Mouse (Mus musculus) MEL (cell line): ENCODE data around the gene Arhgap44. TPM values are rescaled to one million over a fixed set of nuclear protein-coding genes. Genes with fewer than 3 reads are reported as not detected.

Source experiments
- DNase-seq: peaks from one replicate; pipeline ENCODE4 v3.0.0; 2011; ENCODE audit warnings: low read depth, low spot score
- H3K27ac ChIP-seq: 2 replicates; pipeline ENCODE4 v1.5.1; 2012; ENCODE audit warnings: low read depth, mild to moderate bottlenecking, control low read depth, low read length, moderate library complexity; ENCODE audit not compliant: control insufficient read depth
- H3K27me3 ChIP-seq, 2 experiments: fragments of 150-350 bp in 1 of 2; sonication (generic) in 1 of 2; 2 replicates each; pipeline ENCODE4 v1.6.1; 2012; ENCODE audit warnings: low read length in 2 of 2, mild to moderate bottlenecking in 2 of 2, improper control_type of control experiment in 1 of 2, moderate library complexity in 1 of 2; ENCODE audit not compliant: insufficient read depth in 2 of 2, control insufficient read depth in 1 of 2
- H3K36me3 ChIP-seq, 2 experiments: 2 replicates each; pipeline ENCODE4 v1.6.1; 2012 to 2014; ENCODE audit warnings: low read length in 2 of 2, improper control_type of control experiment in 1 of 2, inconsistent platforms in 1 of 2, mild to moderate bottlenecking in 1 of 2; ENCODE audit not compliant: insufficient read depth in 2 of 2, control insufficient read depth in 1 of 2
- H3K4me1 ChIP-seq, 2 experiments: fragments of 150-350 bp in 1 of 2; sonication (generic) in 1 of 2; 2 replicates each; pipeline ENCODE4 v1.6.1; 2012; ENCODE audit warnings: low read length in 2 of 2, improper control_type of control experiment in 1 of 2, mild to moderate bottlenecking in 1 of 2; ENCODE audit not compliant: insufficient read depth in 2 of 2, control insufficient read depth in 1 of 2
- H3K4me3 ChIP-seq, 2 experiments: fragments of 150-350 bp in 1 of 2; sonication (generic) in 1 of 2; 2 replicates each; pipeline ENCODE4 v1.5.1; 2012; ENCODE audit warnings: low read depth in 2 of 2, low read length in 2 of 2, mild to moderate bottlenecking in 2 of 2, moderate library complexity in 2 of 2, control low read depth in 1 of 2, improper control_type of control experiment in 1 of 2; ENCODE audit not compliant: control insufficient read depth in 1 of 2, insufficient read depth in 1 of 2
- H3K79me2 ChIP-seq: 2 replicates; pipeline ENCODE4 v1.6.1; 2012; ENCODE audit warnings: mild to moderate bottlenecking, low read length, moderate library complexity; ENCODE audit not compliant: control insufficient read depth, poor library complexity, insufficient read depth
- H3K9ac ChIP-seq: 2 replicates; pipeline ENCODE4 v1.6.1; 2012; ENCODE audit warnings: low read depth, mild to moderate bottlenecking, control low read depth, low read length, moderate library complexity; ENCODE audit not compliant: control insufficient read depth, poor library complexity, severe bottlenecking
- H3K9me3 ChIP-seq: fragments of 150-350 bp; sonication (generic); replicated peaks from 2 replicates; pipeline ENCODE4 v1.6.1; 2012; ENCODE audit warnings: mild to moderate bottlenecking, low read length, improper control_type of control experiment, moderate library complexity; ENCODE audit not compliant: insufficient read depth
- CHD1 ChIP-seq: IDR thresholded peaks from 2 replicates; pipeline ENCODE4 v1.6.1; 2012; ENCODE audit warnings: low read depth, mild to moderate bottlenecking, inconsistent platforms, low read length, improper control_type of control experiment
- ELF1 ChIP-seq: IDR thresholded peaks from 2 replicates; pipeline ENCODE4 v1.6.1; 2014; ENCODE audit warnings: low read depth, mild to moderate bottlenecking, inconsistent platforms, low read length, improper control_type of control experiment, moderate library complexity
- JUND ChIP-seq: IDR thresholded peaks from 2 replicates; pipeline ENCODE4 v1.6.1; 2011; ENCODE audit warnings: low read depth, mild to moderate bottlenecking, improper control_type of control experiment, low read length
- MAX ChIP-seq: IDR thresholded peaks from 2 replicates; pipeline ENCODE4 v1.6.1; 2011; ENCODE audit warnings: low read length, improper control_type of control experiment
- MYB ChIP-seq: IDR thresholded peaks from 2 replicates; pipeline ENCODE4 v1.6.1; 2011; ENCODE audit warnings: mild to moderate bottlenecking, low read depth, low read length, improper control_type of control experiment
- MYC ChIP-seq: IDR thresholded peaks from 2 replicates; pipeline ENCODE4 v1.6.1; 2011; ENCODE audit warnings: low read depth, mild to moderate bottlenecking, low read length, improper control_type of control experiment, moderate library complexity
- NELFE ChIP-seq: IDR thresholded peaks from 2 replicates; pipeline ENCODE4 v1.6.1; 2011; ENCODE audit warnings: low read depth, low read length, improper control_type of control experiment
- NRF1 ChIP-seq: IDR thresholded peaks from 2 replicates; pipeline ENCODE4 v1.6.1; 2014; ENCODE audit warnings: low read depth, mild to moderate bottlenecking, inconsistent platforms, low read length, improper control_type of control experiment, moderate library complexity; ENCODE audit not compliant: poor library complexity, insufficient read depth, severe bottlenecking
- POLR2AphosphoS2 ChIP-seq: IDR thresholded peaks from 2 replicates; pipeline ENCODE4 v1.6.1; 2011; ENCODE audit warnings: low read length, improper control_type of control experiment
- POLR2AphosphoS5 ChIP-seq: IDR thresholded peaks from 2 replicates; pipeline ENCODE4 v1.6.1; 2012; ENCODE audit warnings: low read depth, borderline replicate concordance, mild to moderate bottlenecking, inconsistent platforms, low read length, moderate library complexity, mixed read lengths
- TAL1 ChIP-seq: IDR thresholded peaks from 2 replicates; pipeline ENCODE4 v1.6.1; 2012; ENCODE audit warnings: mild to moderate bottlenecking, inconsistent platforms, low read length, moderate library complexity, mixed read lengths
- TCF12 ChIP-seq: IDR thresholded peaks from 2 replicates; pipeline ENCODE4 v1.6.1; 2014; ENCODE audit warnings: low read depth, mild to moderate bottlenecking, inconsistent platforms, low read length, improper control_type of control experiment, moderate library complexity
- USF2 ChIP-seq, 2 experiments: IDR thresholded peaks; 2 replicates each; pipeline ENCODE4 v1.6.1; 2011 to 2012; ENCODE audit warnings: improper control_type of control experiment in 2 of 2, low read length in 2 of 2, borderline replicate concordance in 1 of 2, inconsistent platforms in 1 of 2, low read depth in 1 of 2, mild to moderate bottlenecking in 1 of 2; ENCODE audit not compliant: insufficient read depth in 1 of 2
- ZKSCAN1 ChIP-seq: IDR thresholded peaks from 2 replicates; pipeline ENCODE4 v1.6.1; 2012; ENCODE audit warnings: low read depth, mild to moderate bottlenecking, inconsistent platforms, low read length, improper control_type of control experiment, moderate library complexity
- polyA plus RNA-seq, 2 experiments: library from polyadenylated mRNA; stranded (reverse) in 1 of 2; unstranded in 1 of 2; fragments of >175 nt in 1 of 2; fragments of >200 nt in 1 of 2; gene quantifications; 2 replicates each; pipeline versions ENCODE4 v1.2.1 to v1.2.4; 2012; ENCODE audit warnings: low replicate concordance in 2 of 2, low read depth in 1 of 2; ENCODE audit not compliant: insufficient read length in 2 of 2, insufficient read depth in 1 of 2, missing spikeins in 1 of 2
- total RNA-seq: library from RNA; depleted of rRNA; stranded (reverse); fragments of 300-350 nt; gene quantifications from 2 replicates; pipeline ENCODE4 v1.2.3, GENCODE M21; 2012

Gene Arhgap44
- total and polyA plus RNA-seq, 3 experiments = 0.08 TPM; not detected in 2

DNA sequence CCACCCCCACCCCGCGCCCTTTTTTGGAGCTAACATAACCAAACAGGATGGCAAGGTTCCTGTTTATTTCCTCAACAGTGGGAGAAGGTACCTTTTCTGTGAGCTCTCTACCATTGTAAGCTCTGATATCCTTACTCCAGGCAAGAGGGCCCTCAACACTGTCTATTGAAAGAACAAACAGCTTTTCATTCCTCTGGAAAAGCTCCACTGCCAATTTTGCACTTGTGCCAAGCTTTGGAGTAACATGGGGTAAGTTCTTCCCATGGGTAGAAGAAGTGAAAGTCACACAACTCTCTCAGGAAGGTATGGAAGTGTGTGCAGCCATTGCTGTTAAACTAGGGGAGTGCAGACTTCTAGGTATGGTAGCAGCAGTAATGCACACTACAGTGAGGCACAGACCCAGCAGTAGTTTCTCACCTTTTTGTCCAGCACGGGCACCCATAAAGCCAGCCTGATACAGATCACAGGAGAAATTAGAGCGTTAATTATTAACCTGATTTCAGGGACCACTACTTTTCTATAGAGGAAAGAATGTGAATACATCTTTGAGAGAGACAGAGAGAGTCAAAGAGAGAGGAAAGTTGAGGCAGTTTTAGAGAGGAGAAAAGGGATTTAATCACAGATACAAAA is 7.5 kb upstream of the Arhgap44 start:
- Histone ChIP-seq H3K36me3 (no peaks in the 10 kb centered on the region), H3K9me3 (no peaks in the 10 kb centered on the region), H3K9ac (no peak overlapping the region), H3K27ac (no peak overlapping the region), H3K4me3 (no peak overlapping the region), H3K79me2 (no peaks in the 10 kb centered on the region), H3K4me1 (no peaks in the 10 kb centered on the region), H3K27me3 (no peaks in the 10 kb centered on the region)
- no peak for TF ChIP-seq NELFE
- TF ChIP-seq MAX = no peak
- TF ChIP-seq ELF1 = no peak
- DNase-seq = no peak

GRCm38 (mm10) chr11:65161881-65162766 is 637 bp downstream of the Arhgap44 start:
- Histone ChIP-seq H3K27ac (no peak overlapping the region), H3K4me3 (no peak overlapping the region), H3K9ac (no peak overlapping the region), H3K79me2 (no peaks in the 10 kb centered on the region), H3K9me3 (no peaks in the 10 kb centered on the region), H3K4me1 (no peaks in the 10 kb centered on the region), H3K27me3 (no peaks in the 10 kb centered on the region), H3K36me3 (no peaks in the 10 kb centered on the region)
- TF ChIP-seq TCF12 (no peak), ZKSCAN1 (no peak), USF2 (IDR thresholded peaks at IDR 0.05; ENCODE audit: borderline replicate concordance in 1 of 2, insufficient read depth in 1 of 2, low read depth in 1 of 2, low read length in 2 of 2) (no peak), NRF1 (no peak), MYC (no peak), MYB (no peak), CHD1 (no peak), TAL1 (no peak), JUND (no peak), POLR2AphosphoS2 (no peak), NELFE (no peak), POLR2AphosphoS5 (no peak)
- no peak for DNase-seq
